Mouse (Mus musculus) thymus, adult 2 months (tissue): ENCODE data around the gene Aip. TPM values are rescaled to one million over a fixed set of nuclear protein-coding genes. Genes with fewer than 3 reads are reported as not detected.

Experiments
- DNase-seq: peaks from one replicate; pipeline ENCODE4 v3.0.0; 2021
- H3K27ac ChIP-seq: fragments of 200-500 bp; 2 replicates; pipeline ENCODE4 v1.5.1; 2012; ENCODE audit warnings: low read length, control low read depth; ENCODE audit not compliant: control insufficient read depth, insufficient read depth
- H3K27me3 ChIP-seq: fragments of 200-500 bp; 2 replicates; pipeline ENCODE4 v1.6.1; 2012; ENCODE audit warnings: mild to moderate bottlenecking, low read length, moderate library complexity, mixed read lengths; ENCODE audit not compliant: control insufficient read depth, insufficient read depth
- H3K36me3 ChIP-seq: fragments of 200-500 bp; 2 replicates; pipeline ENCODE4 v1.6.1; 2012; ENCODE audit warnings: mild to moderate bottlenecking, low read length, moderate library complexity; ENCODE audit not compliant: control insufficient read depth, insufficient read depth
- H3K4me1 ChIP-seq: fragments of 200-500 bp; replicated peaks from 2 replicates; pipeline ENCODE4 v1.6.1; 2012; ENCODE audit warnings: low read length; ENCODE audit not compliant: control insufficient read depth, insufficient read depth
- H3K4me3 ChIP-seq: fragments of 200-500 bp; 2 replicates; pipeline ENCODE4 v1.5.1; 2012; ENCODE audit warnings: mild to moderate bottlenecking, low read length, control low read depth, moderate library complexity; ENCODE audit not compliant: control insufficient read depth, insufficient read depth
- CTCF ChIP-seq: fragments of 200-500 bp; IDR thresholded peaks from 2 replicates; pipeline ENCODE4 v1.5.1; 2012; ENCODE audit warnings: mild to moderate bottlenecking, control low read depth, low read length, moderate library complexity, borderline replicate concordance; ENCODE audit not compliant: control insufficient read depth, poor library complexity, insufficient read depth; ENCODE audit errors: extremely low read depth
- POLR2A ChIP-seq: fragments of 200-500 bp; IDR thresholded peaks from 2 replicates; pipeline ENCODE4 v1.6.1; 2012; ENCODE audit warnings: mild to moderate bottlenecking, low read length, control low read depth, moderate library complexity; ENCODE audit not compliant: control insufficient read depth, poor library complexity, insufficient read depth; ENCODE audit errors: extremely low read depth
- WGBS: fragments of 180-500 bp; shearing (Covaris S2); methylation state at CpG from one replicate; pipeline ENCODE4 v1.1.7; 2018; 5-methylcytosine and 5-hydroxymethylcytosine counted together
- polyA plus RNA-seq: library from polyadenylated mRNA; depleted of rRNA; stranded (reverse); fragments of >200 nt; gene quantifications from 2 replicates; pipeline ENCODE4 v1.2.3, GENCODE M21; 2012

The Aip gene
- polyA plus RNA-seq, 1 experiment: 112 TPM

- no peaks in the 10 kb centered on the region for H3K27me3 ChIP-seq
- TF ChIP-seq CTCF: 0 out of 2 replicates have a peak, but pooled peaks have one; percentile 19
- TF ChIP-seq POLR2A: no peak
- 2% methylated on average over 51 of the region's 52 CpGs for WGBS
- peak; percentile 62 for DNase-seq
- no peak overlapping the region for H3K27ac ChIP-seq
- H3K4me1 ChIP-seq: peaks cover 61% of the 10 kb centered on the region
- no peaks in the 10 kb centered on the region for H3K36me3 ChIP-seq
- peak overlapping the region; percentile 66 for H3K4me3 ChIP-seq
Measured at GRCm38 (mm10) chr19:4100718-4101261, 24.9 kb downstream of the Aip start.

- Histone ChIP-seq H3K27ac (peak within 1 kb of the TSS; percentile 35; the same call in 1 of the 2 replicates), H3K27me3 (no peaks in the 10 kb centered on the region), H3K36me3 (no peaks in the 10 kb centered on the region), H3K4me3 (peak within 1 kb of the TSS; percentile 66), H3K4me1 (peaks cover 61% of the 10 kb centered on the region)
- TF ChIP-seq POLR2A (peak; percentile 35; the same call in 1 of the 2 replicates), CTCF (0 out of 2 replicates have a peak, but pooled peaks have one; percentile 21)
- DNase-seq: peak; percentile 85
- WGBS: under 1% methylated on average over 53 of the region's 53 CpGs
Measured at GRCm38 (mm10) chr19:4099837-4100717, 25.6 kb downstream of the Aip start, which contains the start of gene Pitpnm1. Gene Pitpnm1, plus strand, starts transcription at chr19:4099998.

GRCm38 (mm10) chr19:4099056-4099455 lies 26.6 kb downstream of the Aip start:
- DNase-seq: peak; percentile 94
- H3K36me3 ChIP-seq: no peaks in the 10 kb centered on the region
- H3K27me3 ChIP-seq: no peaks in the 10 kb centered on the region
- H3K27ac ChIP-seq: peak overlapping the region; percentile 35; the same call in 1 of the 2 replicates
- H3K4me1 ChIP-seq: peaks cover 58% of the 10 kb centered on the region
- TF ChIP-seq CTCF (peak; percentile 94), POLR2A (no peak)
- H3K4me3 ChIP-seq: no peak overlapping the region; the same call in 1 of the 2 replicates
- WGBS: 8% methylated on average over 9 of the region's 9 CpGs

GRCm38 (mm10) chr19:4098426-4098825 lies 27.2 kb downstream of the Aip start:
- H3K36me3 ChIP-seq: no peaks in the 10 kb centered on the region
- peaks cover 58% of the 10 kb centered on the region for H3K4me1 ChIP-seq
- H3K27ac ChIP-seq: no peak overlapping the region
- TF ChIP-seq CTCF (no peak), POLR2A (no peak)
- WGBS: 73% methylated on average over 13 of the region's 13 CpGs
- DNase-seq: no peak
- no peak overlapping the region for H3K4me3 ChIP-seq
- no peaks in the 10 kb centered on the region for H3K27me3 ChIP-seq

GRCm38 (mm10) chr19:4097441-4097825 lies 28.2 kb downstream of the Aip start:
- DNase-seq: no peak
- H3K27me3 ChIP-seq: no peaks in the 10 kb centered on the region
- H3K27ac ChIP-seq: peak overlapping the region; percentile 4; the same call in 1 of the 2 replicates
- no peaks in the 10 kb centered on the region for H3K36me3 ChIP-seq
- H3K4me1 ChIP-seq: peaks cover 52% of the 10 kb centered on the region
- TF ChIP-seq CTCF (no peak), POLR2A (no peak)
- 4% methylated on average over 21 of the region's 21 CpGs for WGBS
- peak overlapping the region; percentile 67 for H3K4me3 ChIP-seq

GRCm38 (mm10) chr19:4096642-4097440 lies 28.8 kb downstream of the Aip start, which contains the start of gene Cdk2ap2:
Gene Cdk2ap2, plus strand, starts transcription at chr19:4097182.
- under 1% methylated on average over 65 of the region's 65 CpGs for WGBS
- Histone ChIP-seq H3K27ac (peak within 1 kb of the TSS; percentile 4; the same call in 1 of the 2 replicates), H3K4me3 (peak within 1 kb of the TSS; percentile 67), H3K27me3 (no peaks in the 10 kb centered on the region), H3K36me3 (no peaks in the 10 kb centered on the region), H3K4me1 (peaks cover 52% of the 10 kb centered on the region)
- DNase-seq: peak; percentile 99
- peak; percentile 56; the same call in 1 of the 2 replicates for TF ChIP-seq CTCF
- TF ChIP-seq POLR2A: peak; percentile 72; the same call in 1 of the 2 replicates
